Mouse (Mus musculus): ENCODE measurements around the gene Nol4l.

GRCm38 (mm10) chr2:153437306-153437659 is 92.5 kb downstream of the Nol4l start:
- TF ChIP-seq CTCF (IDR thresholded peaks at IDR 0.05; ENCODE audit: low read depth, low read length): no peak
- no peak for TF ChIP-seq POLR2AphosphoS5 (IDR thresholded peaks at IDR 0.05; ENCODE audit: insufficient replicate concordance, low read depth, low read length)
- no peak for TF ChIP-seq TAL1 (conservative IDR thresholded peaks at IDR 0.05; ENCODE audit: low read depth, low read length)
- no peak for TF ChIP-seq GATA1 (IDR thresholded peaks at IDR 0.05; ENCODE audit: borderline replicate concordance, low read length)
- no peak for TF ChIP-seq GATA2 (IDR thresholded peaks at IDR 0.05; ENCODE audit: borderline replicate concordance, low read depth, low read length)

Data from G1E (cell line).